Mouse (Mus musculus) ES-CJ7 (cell line): ENCODE results near the gene Mymx.

Experiments
- DNase-seq: peaks from one replicate; pipeline ENCODE4 v3.0.0; 2011; ENCODE audit warnings: low read depth, low spot score

The Mymx gene

GRCm38 (mm10) chr17:45572103-45573086, 29.5 kb downstream of the Mymx start:
- DNase-seq, result peak; percentile 92

- DNase-seq, result no peak
Observed at GRCm38 (mm10) chr17:45569999-45570398, 31.9 kb downstream of the Mymx start.

- DNase-seq, result no peak
Observed at GRCm38 (mm10) chr17:45568990-45569389, 32.9 kb downstream of the Mymx start.

- DNase-seq, result peak; percentile 75
Observed at GRCm38 (mm10) chr17:45567162-45567601, 34.7 kb downstream of the Mymx start.

GRCm38 (mm10) chr17:45566360-45567161, 35.3 kb downstream of the Mymx start:
- DNase-seq, result peak; percentile 64

GRCm38 (mm10) chr17:45566031-45566359, 35.9 kb downstream of the Mymx start:
- no peak for DNase-seq

GRCm38 (mm10) chr17:45565103-45565502, 36.8 kb downstream of the Mymx start:
- DNase-seq, result no peak

GRCm38 (mm10) chr17:45564531-45565084, 37.3 kb downstream of the Mymx start:
- peak; percentile 64 for DNase-seq

GRCm38 (mm10) chr17:45563655-45564530, 38.0 kb downstream of the Mymx start, which contains the start of gene Slc35b2:
Slc35b2 (plus strand) TSS chr17:45563874.
- DNase-seq, result peak; percentile 93

- DNase-seq, result no peak
Observed at GRCm38 (mm10) chr17:45563216-45563615, 38.7 kb downstream of the Mymx start.

- no peak for DNase-seq
Observed at GRCm38 (mm10) chr17:45559732-45560525, 42.0 kb downstream of the Mymx start.

- no peak for DNase-seq
Observed at GRCm38 (mm10) chr17:45557998-45558862, 43.7 kb downstream of the Mymx start.

- DNase-seq, result no peak
Observed at GRCm38 (mm10) chr17:45557246-45557824, 44.6 kb downstream of the Mymx start.

- no peak for DNase-seq
Observed at GRCm38 (mm10) chr17:45556514-45557245, 45.2 kb downstream of the Mymx start.

- DNase-seq, result no peak
Observed at GRCm38 (mm10) chr17:45556107-45556489, 45.8 kb downstream of the Mymx start.

- DNase-seq, result peak; percentile 88
Observed at GRCm38 (mm10) chr17:45555452-45556106, 46.3 kb downstream of the Mymx start, which contains the start of gene Nfkbie. Nfkbie (plus strand) TSS chr17:45555703.

- DNase-seq, result no peak
Observed at GRCm38 (mm10) chr17:45554420-45554819, 47.5 kb downstream of the Mymx start.

- DNase-seq, result no peak
Observed at GRCm38 (mm10) chr17:45553065-45553464, 48.8 kb downstream of the Mymx start.
